Mouse (Mus musculus): ENCODE data around the gene Fhit.

DNA sequence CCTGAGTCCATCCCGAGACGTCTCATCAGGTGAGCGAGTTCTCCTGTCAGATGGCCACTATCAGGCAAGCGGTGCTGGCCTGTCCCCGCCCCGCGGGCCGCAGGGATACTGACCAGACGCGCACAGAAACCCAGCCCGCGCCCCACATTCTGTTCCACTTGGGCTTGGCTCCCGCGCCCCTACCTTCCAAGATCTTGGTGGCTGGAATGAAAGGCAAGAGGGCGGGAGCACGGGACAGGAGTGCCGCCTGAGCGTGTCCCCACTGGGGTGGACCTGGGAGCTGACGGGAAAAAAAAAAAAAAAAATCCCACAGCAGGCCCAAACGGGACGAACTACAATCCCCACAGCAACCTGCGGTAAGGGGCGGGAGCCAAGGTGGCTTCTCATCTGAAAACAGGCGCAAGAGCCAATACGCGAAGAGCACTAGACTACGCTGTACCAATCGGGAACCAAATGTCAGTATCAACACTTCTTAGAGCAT, at the start of gene Fhit:
- no peak for TF ChIP-seq TAL1 (IDR thresholded peaks at IDR 0.05; ENCODE audit: low read length)
- no peak for TF ChIP-seq GATA1 (IDR thresholded peaks at IDR 0.05; ENCODE audit: low read length)

Data from erythroblast, embryonic 14.5 days (primary cell).